Mouse (Mus musculus) intestine, postnatal 0 days (tissue): ENCODE data around the gene Itsn1. TPM values are rescaled to one million over a fixed set of nuclear protein-coding genes. Genes with fewer than 3 reads are reported as not detected.
A peak's percentile ranks its signal among the peaks of the same experiment; 100 is the strongest.

ENCODE experiments used
- ATAC-seq: fragments of 200-750 bp; cut with Nextera tagmentation; 2 replicates; pipeline ENCODE4 v1.8.0; 2017; ENCODE audit warnings: mild to moderate bottlenecking, moderate TSS enrichment, moderate library complexity
- H3K27ac ChIP-seq: fragments of 300-500 bp; sonication (generic); 2 replicates; pipeline ENCODE4 v1.5.1; 2014; ENCODE audit warnings: mild to moderate bottlenecking, low read depth, low read length, moderate library complexity
- H3K27me3 ChIP-seq: fragments of 300-500 bp; sonication (generic); replicated peaks from 2 replicates; pipeline ENCODE4 v1.6.1; 2014; ENCODE audit warnings: low read length, mixed read lengths; ENCODE audit not compliant: control insufficient read depth, insufficient read depth
- H3K36me3 ChIP-seq: fragments of 300-500 bp; sonication (generic); 2 replicates; pipeline ENCODE4 v1.6.1; 2014; ENCODE audit warnings: mild to moderate bottlenecking, moderate library complexity; ENCODE audit not compliant: control insufficient read depth, insufficient read depth
- H3K4me1 ChIP-seq: fragments of 300-500 bp; sonication (generic); replicated peaks from 2 replicates; pipeline ENCODE4 v1.6.1; 2014; ENCODE audit warnings: antibody characterized with exemption, low read length, mixed read lengths; ENCODE audit not compliant: control insufficient read depth, insufficient read depth
- H3K4me2 ChIP-seq: fragments of 300-500 bp; sonication (generic); replicated peaks from 2 replicates; pipeline ENCODE4 v1.6.1; 2014; ENCODE audit warnings: low read depth, mild to moderate bottlenecking, moderate library complexity
- H3K4me3 ChIP-seq: fragments of 300-500 bp; sonication (generic); 2 replicates; pipeline ENCODE4 v1.5.1; 2014; ENCODE audit warnings: low read depth, low read length
- H3K9ac ChIP-seq: fragments of 300-500 bp; sonication (generic); 2 replicates; pipeline ENCODE4 v1.6.1; 2014; ENCODE audit warnings: mild to moderate bottlenecking, low read depth, low read length
- H3K9me3 ChIP-seq: fragments of 300-500 bp; sonication (generic); 2 replicates; pipeline ENCODE4 v1.6.1; 2016; ENCODE audit warnings: mixed run types; ENCODE audit not compliant: control insufficient read depth
- CTCF ChIP-seq: sonication (generic); IDR thresholded peaks from 2 replicates; pipeline ENCODE4 v1.5.1; 2016; ENCODE audit warnings: low read depth, mild to moderate bottlenecking, control low read depth, antibody characterized with exemption, moderate library complexity
- WGBS: fragments of 180-500 bp; shearing (Covaris S2); extraction: QIAGEN DNeasy Blood & Tissue Kit; methylation state at CpG from one replicate; pipeline ENCODE4 v1.1.7; 2014; 5-methylcytosine and 5-hydroxymethylcytosine counted together
- polyA plus RNA-seq: library from polyadenylated mRNA; unstranded; fragments of >200 nt; fragmentation: Nextera tagmentation; extraction: Ambion mirVana; gene quantifications from 2 replicates; pipeline ENCODE4 v1.2.1, GENCODE M21; 2015

Itsn1 gene
- polyA plus RNA-seq, 1 experiment from 2014 or later = 6.2 TPM

- no peak for TF ChIP-seq CTCF
- Histone ChIP-seq H3K36me3 (no peaks in the 10 kb centered on the region), H3K4me3 (no peak overlapping the region), H3K27ac (no peak overlapping the region), H3K4me1 (no peaks in the 10 kb centered on the region), H3K27me3 (no peaks in the 10 kb centered on the region), H3K9ac (no peak overlapping the region), H3K9me3 (no peaks in the 10 kb centered on the region), H3K4me2 (no peak overlapping the region)
- peak; percentile 45; the same call in 1 of the 2 replicates for ATAC-seq
- WGBS = 55% methylated on average over 11 of the region's 11 CpGs
Measured at GRCm38 (mm10) chr16:91900274-91900673, 171.2 kb downstream of the Itsn1 start.

- H3K27me3 ChIP-seq = no peaks in the 10 kb centered on the region
- WGBS = 94% methylated on average over 13 of the region's 13 CpGs
- no peaks in the 10 kb centered on the region for H3K4me1 ChIP-seq
- no peaks in the 10 kb centered on the region for H3K36me3 ChIP-seq
- no peak overlapping the region for H3K4me2 ChIP-seq
- no peaks in the 10 kb centered on the region for H3K9me3 ChIP-seq
- no peak for TF ChIP-seq CTCF
- no peak overlapping the region for H3K4me3 ChIP-seq
- H3K27ac ChIP-seq = no peak overlapping the region
- no peak for ATAC-seq
- H3K9ac ChIP-seq = no peak overlapping the region
Measured at GRCm38 (mm10) chr16:91903801-91904506, 174.9 kb downstream of the Itsn1 start.

- TF ChIP-seq CTCF = no peak
- ATAC-seq = no peak
- 83% methylated on average over 11 of the region's 11 CpGs for WGBS
Measured at GRCm38 (mm10) chr16:91905127-91905860, 176.2 kb downstream of the Itsn1 start.

GRCm38 (mm10) chr16:91905987-91906386 is 176.9 kb downstream of the Itsn1 start:
- Histone ChIP-seq H3K4me3 (no peak overlapping the region), H3K27me3 (no peaks in the 10 kb centered on the region), H3K9me3 (no peaks in the 10 kb centered on the region), H3K27ac (no peak overlapping the region), H3K4me2 (no peak overlapping the region), H3K9ac (no peak overlapping the region), H3K4me1 (no peaks in the 10 kb centered on the region), H3K36me3 (no peaks in the 10 kb centered on the region)
- no peak for ATAC-seq
- 83% methylated on average over 10 of the region's 10 CpGs for WGBS
- TF ChIP-seq CTCF = no peak

More at GRCm38 (mm10) chr16:91905127-91905860, 176.2 kb downstream of the Itsn1 start:
- H3K9ac ChIP-seq = no peak overlapping the region
- no peak overlapping the region for H3K4me3 ChIP-seq
- H3K27me3 ChIP-seq = no peaks in the 10 kb centered on the region
- no peaks in the 10 kb centered on the region for H3K9me3 ChIP-seq
- no peak overlapping the region for H3K27ac ChIP-seq
- H3K4me1 ChIP-seq = no peaks in the 10 kb centered on the region
- H3K4me2 ChIP-seq = no peak overlapping the region
- H3K36me3 ChIP-seq = no peaks in the 10 kb centered on the region

- H3K9ac ChIP-seq = no peak overlapping the region
- WGBS = 95% methylated on average over 5 of the region's 5 CpGs
- no peaks in the 10 kb centered on the region for H3K9me3 ChIP-seq
- H3K27ac ChIP-seq = no peak overlapping the region
- H3K36me3 ChIP-seq = no peaks in the 10 kb centered on the region
- TF ChIP-seq CTCF = no peak
- H3K4me1 ChIP-seq = no peaks in the 10 kb centered on the region
- no peak overlapping the region for H3K4me2 ChIP-seq
- ATAC-seq = no peak
- H3K4me3 ChIP-seq = no peak overlapping the region
- H3K27me3 ChIP-seq = no peaks in the 10 kb centered on the region
Measured at GRCm38 (mm10) chr16:91906672-91907071, 177.6 kb downstream of the Itsn1 start.

GRCm38 (mm10) chr16:91907158-91907557 is 178.1 kb downstream of the Itsn1 start:
- Histone ChIP-seq H3K9me3 (no peaks in the 10 kb centered on the region), H3K36me3 (no peaks in the 10 kb centered on the region), H3K27me3 (no peaks in the 10 kb centered on the region), H3K27ac (no peak overlapping the region), H3K4me1 (no peaks in the 10 kb centered on the region), H3K4me2 (no peak overlapping the region), H3K9ac (no peak overlapping the region), H3K4me3 (no peak overlapping the region)
- TF ChIP-seq CTCF = no peak
- 75% methylated on average over 11 of the region's 11 CpGs for WGBS
- no peak for ATAC-seq
